Mouse (Mus musculus): ENCODE data around the gene Acvr1b.

DNA sequence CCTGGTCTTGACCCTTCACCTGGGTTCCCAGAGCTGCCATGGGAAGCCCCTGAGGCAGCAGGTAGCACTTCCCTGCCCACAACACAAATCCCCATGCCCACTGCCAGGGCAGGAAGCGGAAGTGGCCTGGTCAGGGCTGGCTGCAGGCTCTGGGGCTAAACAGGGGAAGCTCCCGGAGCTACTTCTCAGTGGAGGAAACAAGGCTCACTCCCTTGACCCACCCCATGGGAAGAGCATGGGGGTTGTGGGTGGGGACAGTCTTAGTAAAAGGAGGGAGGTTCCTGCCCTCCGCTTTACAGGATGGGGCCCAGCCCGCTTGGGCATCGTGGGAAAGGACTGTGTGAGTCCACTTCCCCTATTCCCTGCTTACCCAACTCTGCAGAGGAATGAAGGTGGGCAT, 88.6 kb downstream of the Acvr1b start:
- TF ChIP-seq POLR2A (IDR thresholded peaks at IDR 0.05; ENCODE audit: borderline replicate concordance, insufficient read depth, low read length), result no peak
- no peak for TF ChIP-seq CTCF (IDR thresholded peaks at IDR 0.05; ENCODE audit: borderline replicate concordance, insufficient read depth, low read depth, low read length)
